Mouse (Mus musculus): Measurements from ENCODE around the gene Arhgap8. TPM values are rescaled to one million over a fixed set of nuclear protein-coding genes. Genes with fewer than 3 reads are reported as not detected.

Gene Arhgap8
- total and polyA plus RNA-seq, 3 experiments = 0.08 TPM; not detected in 2

- H3K9me3 ChIP-seq (replicated peaks; ENCODE audit: low read length) = peaks cover 2% of the 10 kb centered on the region
- H3K9ac ChIP-seq (ENCODE audit: insufficient read depth, low read depth) = no peak overlapping the region
- H3K27ac ChIP-seq (ENCODE audit: insufficient read depth, low read depth) = no peak overlapping the region
- H3K4me1 ChIP-seq (ENCODE audit: control insufficient read depth in 1 of 2, insufficient read depth in 2 of 2) = peaks cover 14 to 27% of the 10 kb centered on the region in 2 experiments
- in situ Hi-C loops (cut with MboI; ENCODE audit: low pct_ligation_motif_present, low pct_unique_long_range_greater_than_20kb, low sequenced_read_pairs) (loop anchor here (10.0 kb wide), 1 partner anchor 247 kb away; the partner anchor contains the start of genes Gm29666 and Nup50), dilution Hi-C loops (cut with MboI; ENCODE audit: extremely low pct_ligation_motif_present, extremely low pct_unique_long_range_greater_than_20kb, low sequenced_read_pairs) (no loop called here)
- no peak overlapping the region for H3K4me3 ChIP-seq (replicated peaks in 1 of 3; ENCODE audit: low read depth in 2 of 3, low read length in 2 of 3, poor library complexity in 1 of 3)
- peaks cover 21% of the 10 kb centered on the region for H3K79me2 ChIP-seq (replicated peaks; ENCODE audit: control insufficient read depth, extremely low read depth, insufficient read depth, poor library complexity, severe bottlenecking)
- H3K27me3 ChIP-seq (replicated peaks) = no peaks in the 10 kb centered on the region
- no peak for TF ChIP-seq ELF1 (IDR thresholded peaks at IDR 0.05; ENCODE audit: low read depth, low read length)
- no peak for TF ChIP-seq KAT2A (IDR thresholded peaks at IDR 0.05; ENCODE audit: insufficient replicate concordance, low read length)
- no peak for TF ChIP-seq SMC3 (IDR thresholded peaks at IDR 0.05; ENCODE audit: low read depth, low read length)
- TF ChIP-seq RAD21 (IDR thresholded peaks at IDR 0.05; ENCODE audit: low read depth, low read length) = no peak
- TF ChIP-seq ZMIZ1 (IDR thresholded peaks at IDR 0.05; ENCODE audit: low read depth, low read length) = no peak
- no peak for TF ChIP-seq USF1 (IDR thresholded peaks at IDR 0.05; ENCODE audit: low read depth, low read length)
- no peak for TF ChIP-seq RCOR1 (conservative IDR thresholded peaks at IDR 0.05; ENCODE audit: low read depth, low read length)
- no peak for TF ChIP-seq CHD1 (IDR thresholded peaks at IDR 0.05; ENCODE audit: low read depth, low read length)
- TF ChIP-seq MYC (IDR thresholded peaks at IDR 0.05; ENCODE audit: low read depth, low read length) = no peak
- no peak for TF ChIP-seq IRF4 (IDR thresholded peaks at IDR 0.05; ENCODE audit: low read depth, low read length)
- no peak overlapping the region for H3K4me2 ChIP-seq (ENCODE audit: insufficient read depth, low read depth, poor library complexity, severe bottlenecking)
- DNase-seq (ENCODE audit: extremely low read depth) = no peak
- H3K36me3 ChIP-seq (replicated peaks in 1 of 2; ENCODE audit: control insufficient read depth in 1 of 2, insufficient read depth in 1 of 2, low read length in 1 of 2) = no peaks in the 10 kb centered on the region
These were observed 41.9 kb upstream of the Arhgap8 start for GRCm38 (mm10) chr15:84677943-84678342.

DNA sequence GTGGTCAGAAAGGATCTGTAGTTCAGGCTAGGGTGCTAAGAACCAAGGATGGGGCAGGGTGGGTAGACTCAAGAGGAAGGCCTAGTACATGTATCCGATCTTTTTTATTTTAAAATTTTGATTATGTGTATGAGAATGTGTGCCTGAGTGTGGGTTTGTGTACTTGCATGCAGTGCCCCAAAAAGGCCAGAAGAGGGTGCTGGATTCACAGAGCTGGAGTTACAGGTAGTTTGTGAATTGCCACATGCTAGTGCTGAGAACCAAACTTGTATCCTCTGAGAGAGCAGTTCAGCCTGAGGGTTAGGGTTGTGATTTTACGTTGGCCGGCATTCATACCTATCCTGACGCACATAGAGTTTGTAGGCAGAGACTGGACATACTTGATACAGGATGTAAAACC lies 40.8 kb upstream of the Arhgap8 start:
- in situ Hi-C loops (cut with MboI; ENCODE audit: low pct_ligation_motif_present, low pct_unique_long_range_greater_than_20kb, low sequenced_read_pairs) = loop anchor here (10.0 kb wide), 1 partner anchor 246 kb away; the partner anchor contains the start of genes Gm29666 and Nup50

More for the DNA sequence above, 40.8 kb upstream of the Arhgap8 start:
- Histone ChIP-seq H3K79me2 (replicated peaks; ENCODE audit: control insufficient read depth, extremely low read depth, insufficient read depth, poor library complexity, severe bottlenecking) (peaks cover 31% of the 10 kb centered on the region), H3K36me3 (replicated peaks in 1 of 2; ENCODE audit: control insufficient read depth in 1 of 2, insufficient read depth in 1 of 2, low read length in 1 of 2) (peaks cover 0 to 3% of the 10 kb centered on the region in 2 experiments), H3K27me3 (replicated peaks) (no peaks in the 10 kb centered on the region), H3K4me2 (ENCODE audit: insufficient read depth, low read depth, poor library complexity, severe bottlenecking) (no peak overlapping the region), H3K27ac (ENCODE audit: insufficient read depth, low read depth) (no peak overlapping the region), H3K4me3 (replicated peaks in 1 of 3; ENCODE audit: low read depth in 2 of 3, low read length in 2 of 3, poor library complexity in 1 of 3) (no peak overlapping the region), H3K4me1 (ENCODE audit: control insufficient read depth in 1 of 2, insufficient read depth in 2 of 2) (peaks cover 20 to 38% of the 10 kb centered on the region in 2 experiments), H3K9ac (ENCODE audit: insufficient read depth, low read depth) (no peak overlapping the region), H3K9me3 (replicated peaks; ENCODE audit: low read length) (peaks cover 2% of the 10 kb centered on the region)
- dilution Hi-C loops (cut with MboI; ENCODE audit: extremely low pct_ligation_motif_present, extremely low pct_unique_long_range_greater_than_20kb, low sequenced_read_pairs) = no loop called here
- peak; percentile 51 for DNase-seq (ENCODE audit: extremely low read depth)
- peak; percentile 11; the same call in 1 of the 2 replicates for TF ChIP-seq ZC3H11A (IDR thresholded peaks at IDR 0.05; ENCODE audit: low read depth, low read length)
- peak; percentile 70 to 91 for TF ChIP-seq CTCF (conservative IDR thresholded peaks at IDR 0.05 in 1 of 2, IDR thresholded peaks at IDR 0.05 in 1 of 2; ENCODE audit: low read depth in 2 of 2, low read length in 2 of 2)
- TF ChIP-seq EP300 (IDR thresholded peaks at IDR 0.05; ENCODE audit: low read length) = no peak
- TF ChIP-seq ZKSCAN1 (IDR thresholded peaks at IDR 0.05; ENCODE audit: borderline replicate concordance, low read depth, low read length) = no peak
- no peak for TF ChIP-seq TCF12 (IDR thresholded peaks at IDR 0.05; ENCODE audit: low read depth, low read length)
- no peak for TF ChIP-seq CHD1 (IDR thresholded peaks at IDR 0.05; ENCODE audit: low read depth, low read length)
- no peak for TF ChIP-seq PAX5 (IDR thresholded peaks at IDR 0.05; ENCODE audit: low read length)
- TF ChIP-seq SMC3 (IDR thresholded peaks at IDR 0.05; ENCODE audit: low read depth, low read length) = peak; percentile 85
- TF ChIP-seq RAD21 (IDR thresholded peaks at IDR 0.05; ENCODE audit: low read depth, low read length) = peak; percentile 89
- TF ChIP-seq MYC (IDR thresholded peaks at IDR 0.05; ENCODE audit: low read depth, low read length) = peak; percentile 63
- no peak for TF ChIP-seq USF1 (IDR thresholded peaks at IDR 0.05; ENCODE audit: low read depth, low read length)
- TF ChIP-seq JUN (IDR thresholded peaks at IDR 0.05; ENCODE audit: insufficient read depth, low read depth, low read length) = no peak
